28 mouse cellular contexts compared by ENCODE assay signal in the genomic region with DNA sequence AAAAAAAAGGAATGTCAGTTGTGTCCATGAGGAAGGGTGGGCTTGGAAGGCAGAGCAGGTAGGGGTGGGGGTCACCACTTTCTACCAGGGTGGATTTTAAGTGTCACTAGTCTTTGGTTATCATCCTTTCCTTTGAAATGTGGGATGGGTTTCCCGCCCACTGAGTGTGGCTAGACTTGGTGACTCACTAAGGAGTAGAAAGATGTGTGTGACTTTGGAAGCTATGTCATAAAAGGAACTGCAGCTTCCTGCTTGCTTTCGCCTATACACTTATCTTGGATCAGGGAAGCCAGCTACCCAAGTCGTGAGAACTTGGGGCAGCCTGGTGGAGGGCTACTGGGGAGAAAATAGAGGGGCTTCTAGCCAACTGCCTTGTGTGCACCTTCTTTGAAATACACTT. TPM values are rescaled to one million over a fixed set of nuclear protein-coding genes. Genes with fewer than 3 reads are reported as not detected.
A peak's percentile ranks its signal among the peaks of the same experiment; 100 is the strongest.
DNase-seq lines count a peak whose midpoint lies in the region; ATAC-seq and TF ChIP-seq lines count a peak whose summit lies in the region.
"Had no signal": no experiment of that assay in that cellular context is flagged by ENCODE, and none has a peak within 500 bp of the region (broad histone marks: within the 10 kb centered on the region; RNA-seq: fewer than 3 reads in every experiment).

No protein-coding gene starts in this region.

- peaks cover 0 to 11% of the 10 kb centered on the region in 2 experiments; a peak in 2 of 4 replicates for H3K4me1 ChIP-seq in MEL (ENCODE audit: control insufficient read depth in 1 of 2, insufficient read depth in 2 of 2, low read length in 2 of 2)
- no peaks in the 10 kb centered on the region for H3K4me1 ChIP-seq in forebrain, embryonic 12.5 days
- H3K4me1 ChIP-seq: forebrain, embryonic 10.5 days; hindbrain, embryonic 10.5 days; hindbrain, embryonic 13.5 days; intestine, embryonic 15.5 days had no signal

- 85% methylated on average over 3 of the region's 3 CpGs for WGBS in forebrain, embryonic 12.5 days

- no peak for TF ChIP-seq RAD21 in MEL (IDR thresholded peaks at IDR 0.05; ENCODE audit: low read depth, low read length)

- no peak overlapping the region for H3K27ac ChIP-seq in MEL (ENCODE audit: control insufficient read depth, low read depth, low read length)
- H3K27ac ChIP-seq in forebrain, embryonic 12.5 days, result no peak overlapping the region
- H3K27ac ChIP-seq: forebrain, embryonic 10.5 days; heart, embryonic 15.5 days; hindbrain, embryonic 10.5 days; hindbrain, embryonic 13.5 days; intestine, embryonic 15.5 days had no signal

- TF ChIP-seq POLR2A in MEL (IDR thresholded peaks at IDR 0.05; ENCODE audit: control insufficient read depth in 1 of 2, insufficient read depth in 1 of 2, low read depth in 1 of 2, low read length in 2 of 2, poor library complexity in 1 of 2), result no peak
- no peak for TF ChIP-seq POLR2A in myocyte (IDR thresholded peaks at IDR 0.05; ENCODE audit: insufficient read length, low read depth)

- H3K27me3 ChIP-seq in MEL (ENCODE audit: control insufficient read depth in 1 of 2, insufficient read depth in 2 of 2, low read length in 2 of 2), result no peaks in the 10 kb centered on the region
- no peaks in the 10 kb centered on the region for H3K27me3 ChIP-seq in myocyte (ENCODE audit: control insufficient read depth, insufficient read depth, insufficient read length)
- H3K27me3 ChIP-seq in forebrain, embryonic 12.5 days, result no peaks in the 10 kb centered on the region
- H3K27me3 ChIP-seq: heart, embryonic 12.5 days; heart, embryonic 15.5 days; hindbrain, embryonic 13.5 days; intestine, embryonic 15.5 days; Patski had no signal

- H3K4me2 ChIP-seq in myocyte (ENCODE audit: low read depth), result peak overlapping the region; percentile 13
- no peak overlapping the region for H3K4me2 ChIP-seq in forebrain, embryonic 12.5 days
- H3K4me2 ChIP-seq: heart, embryonic 12.5 days; heart, embryonic 15.5 days; hindbrain, embryonic 13.5 days; intestine, embryonic 15.5 days had no signal

- TF ChIP-seq CTCF in MEL (IDR thresholded peaks at IDR 0.05 in 2 of 3, conservative IDR thresholded peaks at IDR 0.05 in 1 of 3; ENCODE audit: control insufficient read depth in 1 of 3, insufficient read depth in 1 of 3, low read depth in 2 of 3, low read length in 3 of 3, poor library complexity in 1 of 3, severe bottlenecking in 1 of 3), result no peak

- H3K9me3 ChIP-seq in MEL (replicated peaks; ENCODE audit: insufficient read depth, low read length), result no peaks in the 10 kb centered on the region
- H3K9me3 ChIP-seq in forebrain, embryonic 12.5 days, result no peaks in the 10 kb centered on the region
- H3K9me3 ChIP-seq: forebrain, embryonic 10.5 days; heart, embryonic 15.5 days; hindbrain, embryonic 10.5 days; hindbrain, embryonic 13.5 days; intestine, embryonic 15.5 days had no signal

- no peak for TF ChIP-seq EP300 in MEL (IDR thresholded peaks at IDR 0.05; ENCODE audit: low read depth in 1 of 2, low read length in 2 of 2)

- H3K9ac ChIP-seq in MEL (ENCODE audit: control insufficient read depth, low read depth, low read length, poor library complexity, severe bottlenecking), result no peak overlapping the region
- H3K9ac ChIP-seq in forebrain, embryonic 12.5 days, result no peak overlapping the region
- H3K9ac ChIP-seq: forebrain, postnatal 0 days; heart, embryonic 12.5 days; heart, embryonic 15.5 days; hindbrain, embryonic 13.5 days; intestine, embryonic 15.5 days had no signal

- no peak for DNase-seq in frontal cortex, postnatal 14 days (ENCODE audit: low spot score in 2 of 2)
- DNase-seq in 3134 (ENCODE audit: extremely low read depth, insufficient read length, low spot score), result peak; percentile 35
- peak; percentile 35 for DNase-seq in MEL (ENCODE audit: low read depth, low spot score)
- DNase-seq in right cerebral cortex, adult 18-20 months, result no peak
- DNase-seq: adrenal gland, postnatal 10 days; adrenal gland, postnatal 36 days; cerebellum, adult 11-12 months; cerebellum, adult 8-10 months; cerebellum, postnatal 10 days; cerebellum, postnatal 36 days; embryo, embryonic 11 days; forebrain, postnatal 0 days; gastrocnemius, postnatal 14 days; heart, adult 18-20 months; heart, postnatal 10 days; heart, postnatal 36 days had no signal

- H3K36me3 ChIP-seq in MEL (ENCODE audit: control insufficient read depth in 1 of 2, insufficient read depth in 2 of 2, low read length in 2 of 2) (no peaks in the 10 kb centered on the region; a peak in 1 of 4 replicates), myocyte (ENCODE audit: control insufficient read depth, insufficient read depth) (no peaks in the 10 kb centered on the region)
- no peaks in the 10 kb centered on the region for H3K36me3 ChIP-seq in forebrain, embryonic 12.5 days (replicated peaks)
- H3K36me3 ChIP-seq: forebrain, embryonic 10.5 days; heart, embryonic 12.5 days; heart, embryonic 15.5 days; hindbrain, embryonic 10.5 days; hindbrain, embryonic 13.5 days; intestine, embryonic 15.5 days had no signal

- H3ac ChIP-seq in myocyte (ENCODE audit: control insufficient read depth, insufficient read length), result no peak overlapping the region

- H3K79me2 ChIP-seq in MEL (ENCODE audit: control insufficient read depth, insufficient read depth, low read length, poor library complexity) (no peaks in the 10 kb centered on the region), myocyte (ENCODE audit: control insufficient read depth, insufficient read depth) (no peaks in the 10 kb centered on the region)

- ATAC-seq in frontal cortex, adult (ENCODE audit: low TSS enrichment), result peak; percentile 86; the same call in 1 of the 2 replicates
- ATAC-seq in forebrain, embryonic 12.5 days (ENCODE audit: low FRiP score), result no peak
- ATAC-seq: forebrain, embryonic 14.5 days; forebrain, postnatal 0 days; hindbrain, embryonic 16.5 days; intestine, embryonic 15.5 days; Patski had no signal

- no peak overlapping the region for H3K4me3 ChIP-seq in MEL (ENCODE audit: control insufficient read depth in 1 of 2, insufficient read depth in 1 of 2, low read depth in 2 of 2, low read length in 2 of 2)
- no peak overlapping the region for H3K4me3 ChIP-seq in myocyte
- H3K4me3 ChIP-seq in forebrain, embryonic 12.5 days (replicated peaks), result no peak overlapping the region
- H3K4me3 ChIP-seq: forebrain, embryonic 10.5 days; heart, embryonic 12.5 days; heart, embryonic 15.5 days; hindbrain, embryonic 10.5 days; hindbrain, embryonic 13.5 days; intestine, embryonic 15.5 days had no signal

TF ChIP-seq in MEL, 35 proteins besides CTCF, POLR2A, EP300 and RAD21:
- no peak for TF ChIP-seq ZNF384 (IDR thresholded peaks at IDR 0.05; ENCODE audit: low read depth, low read length)

TF ChIP-seq in myocyte, 11 proteins besides CTCF, POLR2A, EP300 and RAD21:
- TF ChIP-seq MYOD1 (IDR thresholded peaks at IDR 0.05; ENCODE audit: control insufficient read depth in 1 of 3, insufficient read length in 2 of 3, low read depth in 2 of 3), result no peak
- TF ChIP-seq REST (IDR thresholded peaks at IDR 0.05; ENCODE audit: insufficient read depth, insufficient read length), result no peak
- no peak for TF ChIP-seq USF1 (IDR thresholded peaks at IDR 0.05; ENCODE audit: low read depth)
- TF ChIP-seq POLR2AphosphoS2 (IDR thresholded peaks at IDR 0.05; ENCODE audit: insufficient read length, low read depth), result no peak
- TF ChIP-seq SRF (IDR thresholded peaks at IDR 0.05; ENCODE audit: control insufficient read depth, insufficient read length, low read depth), result no peak
- TF ChIP-seq MYOG (IDR thresholded peaks at IDR 0.05; ENCODE audit: control insufficient read depth in 1 of 3, insufficient read depth in 1 of 3, insufficient read length in 2 of 3, low read depth in 2 of 3), result no peak
- TF ChIP-seq CEBPB (IDR thresholded peaks at IDR 0.05; ENCODE audit: insufficient read depth, poor library complexity, severe bottlenecking), result no peak
- no peak for TF ChIP-seq E2F4 (IDR thresholded peaks at IDR 0.05; ENCODE audit: insufficient read depth)
- no peak for TF ChIP-seq MAX (IDR thresholded peaks at IDR 0.05; ENCODE audit: low read depth)
- no peak for TF ChIP-seq TCF3 (IDR thresholded peaks at IDR 0.05; ENCODE audit: insufficient read length, low read depth)
- TF ChIP-seq TCF12 (IDR thresholded peaks at IDR 0.05; ENCODE audit: insufficient read depth, poor library complexity, severe bottlenecking), result no peak
TF ChIP-seq in myocyte: peak in this region for 0.

RNA-seq across cellular contexts. Expression of gene Gfod1, which starts 15.4 kb away (rescaled TPM):
- total RNA-seq in MEL (2012; rRNA removed), result 0.27 and 0.62 TPM in 2 replicates
- polyA plus RNA-seq in MEL (2012; ENCODE audit: insufficient read depth in 1 of 2, insufficient read length in 2 of 2, low read depth in 1 of 2, low replicate concordance in 2 of 2, missing spikeins in 1 of 2) (under 1 TPM in 1 of 2 experiments, not detected in 1; 0.93 TPM), myocyte (2012; fragmentation: generic; extraction: Trizol) (6.5 TPM)
- polyA plus RNA-seq in forebrain, embryonic 12.5 days (2016; fragmentation: Nextera tagmentation; extraction: Ambion mirVana), result 0.97 and 1.1 TPM in 2 replicates

RNA-seq across cellular contexts. Expression of gene Sirt5, which starts 45.9 kb away (rescaled TPM):
- 7.6 and 8.2 TPM in 2 replicates for total RNA-seq in MEL (2012; rRNA removed)
- polyA plus RNA-seq in MEL (2012; ENCODE audit: insufficient read depth in 1 of 2, insufficient read length in 2 of 2, low read depth in 1 of 2, low replicate concordance in 2 of 2, missing spikeins in 1 of 2) (10 to 100 TPM in 1 of 2 experiments, not detected in 1; 10.6 TPM), myocyte (2012; fragmentation: generic; extraction: Trizol) (6.7 TPM)
- polyA plus RNA-seq in forebrain, embryonic 12.5 days (2016; fragmentation: Nextera tagmentation; extraction: Ambion mirVana), result 43.2 and 44.1 TPM in 2 replicates

Comparison
In these comparisons a context has a peak if more than half of its experiments do, and no peak if none do; other contexts are left out.
1. DNase-seq: peak in 3134 (single experiment) and MEL (single experiment); none in frontal cortex, postnatal 14 days (0 of 2) and right cerebral cortex, adult 18-20 months (single experiment).